Mouse (Mus musculus): ENCODE results near the gene Ccp110.
A peak's percentile ranks its signal among the peaks of the same experiment; 100 is the strongest.

Ccp110 gene

DNA sequence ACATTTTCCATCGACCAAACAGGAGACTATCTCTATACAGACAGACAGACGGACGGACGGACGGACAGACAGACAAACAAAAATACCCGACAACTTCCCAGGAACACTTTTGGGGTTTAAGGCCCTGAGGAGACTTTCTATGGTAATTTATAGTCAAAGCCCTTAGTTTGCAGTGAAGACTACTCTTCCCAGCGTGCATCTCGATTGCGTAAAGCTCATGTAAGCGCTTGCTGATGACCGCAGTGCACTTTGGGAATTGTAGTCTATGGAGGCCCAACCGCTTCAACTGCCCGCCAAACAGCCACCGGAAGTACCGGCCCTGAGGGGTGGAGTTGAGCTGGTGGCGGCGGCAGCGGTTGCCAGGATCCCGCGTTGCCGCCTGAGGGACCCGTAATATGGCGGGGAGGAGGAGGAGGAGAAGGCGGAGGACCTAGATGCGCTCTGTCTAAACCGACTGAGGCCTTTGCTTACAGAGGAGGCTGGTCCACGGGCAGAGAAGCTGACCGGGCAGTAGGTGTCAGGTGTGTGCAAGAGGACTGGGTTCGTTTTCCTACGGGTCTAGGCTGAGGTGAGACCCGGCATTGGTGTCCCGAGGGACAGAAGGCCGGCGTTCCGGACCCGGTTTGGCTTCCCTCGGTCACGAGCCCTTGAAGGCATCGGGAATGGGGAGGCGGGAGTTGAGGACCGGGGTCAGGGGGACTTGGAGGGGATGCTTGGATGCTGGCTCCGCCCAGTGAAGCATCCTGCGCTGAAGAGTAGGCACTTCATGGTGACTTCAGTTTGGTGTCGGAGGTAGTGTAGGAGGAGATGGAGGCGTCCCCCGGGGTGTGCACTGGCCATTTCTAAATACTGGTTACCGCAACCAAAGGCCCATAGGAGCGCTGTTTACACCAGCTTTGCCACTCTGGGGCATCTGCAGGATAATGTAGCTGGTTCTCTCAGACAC is at the start of gene Ccp110:
Gene Ccp110 (plus strand): TSS at position 325 of the 946 bp plus-strand sequence.
- DNase-seq, result peak; percentile 90

DNA sequence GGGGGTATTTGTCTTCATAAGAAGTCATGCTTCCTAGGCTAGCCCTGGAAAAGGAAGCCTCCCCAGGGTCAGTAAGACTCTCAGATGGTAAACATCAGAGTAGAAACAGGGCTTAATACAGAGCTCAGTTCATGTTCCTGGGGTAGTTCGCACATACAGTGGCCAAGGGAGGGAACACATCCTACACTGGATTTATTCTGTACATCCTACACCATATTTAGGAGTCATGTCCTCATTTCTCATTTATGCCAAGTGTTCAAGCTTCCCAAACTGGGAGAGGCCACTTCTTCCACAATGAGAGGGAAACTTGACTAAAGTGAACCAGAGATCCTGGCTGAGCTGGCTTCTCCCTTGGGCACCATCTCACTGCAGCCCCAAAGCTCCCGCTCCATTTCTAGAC is 44.6 kb upstream of the Ccp110 start:
- no peak for DNase-seq

DNA sequence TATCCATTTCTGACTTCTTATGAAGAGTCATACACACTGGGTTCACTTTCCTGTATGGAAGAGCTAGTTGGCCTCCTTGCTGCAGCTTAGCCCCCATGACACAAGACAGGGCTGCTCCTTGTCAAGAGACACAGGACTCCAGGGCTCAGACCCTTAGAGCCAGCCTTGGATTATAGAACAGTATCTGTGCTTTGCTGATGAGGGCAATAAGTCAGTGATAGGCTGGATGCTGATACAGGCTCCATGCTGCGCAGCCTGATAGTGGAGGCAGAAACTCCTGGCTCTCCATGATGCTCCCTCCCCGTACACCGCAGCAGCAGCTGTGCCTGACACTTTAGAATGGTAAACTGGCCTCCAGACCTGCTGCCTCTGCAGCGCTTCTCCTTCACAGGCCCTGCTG is 42.2 kb upstream of the Ccp110 start:
- no peak for DNase-seq

DNA sequence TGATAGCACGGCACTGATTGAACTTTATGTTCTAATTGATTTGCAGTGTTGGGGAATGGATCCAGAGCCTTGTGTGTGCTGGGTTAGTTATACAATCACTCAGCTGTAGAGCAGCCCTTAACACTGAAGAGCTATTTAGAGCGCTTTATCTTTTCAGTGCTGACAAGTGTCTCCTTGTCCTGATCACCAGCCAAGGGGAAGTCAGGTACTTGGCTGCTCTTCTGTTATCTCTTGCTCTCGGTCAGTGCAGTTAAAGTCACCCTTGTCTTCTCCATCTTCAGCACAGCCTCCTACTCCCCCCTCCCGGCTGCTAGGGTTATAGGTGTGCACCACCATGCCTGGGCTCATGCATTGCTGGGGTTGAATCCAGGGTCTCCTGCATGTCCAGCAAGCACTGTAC is 35.5 kb upstream of the Ccp110 start:
- no peak for DNase-seq

DNA sequence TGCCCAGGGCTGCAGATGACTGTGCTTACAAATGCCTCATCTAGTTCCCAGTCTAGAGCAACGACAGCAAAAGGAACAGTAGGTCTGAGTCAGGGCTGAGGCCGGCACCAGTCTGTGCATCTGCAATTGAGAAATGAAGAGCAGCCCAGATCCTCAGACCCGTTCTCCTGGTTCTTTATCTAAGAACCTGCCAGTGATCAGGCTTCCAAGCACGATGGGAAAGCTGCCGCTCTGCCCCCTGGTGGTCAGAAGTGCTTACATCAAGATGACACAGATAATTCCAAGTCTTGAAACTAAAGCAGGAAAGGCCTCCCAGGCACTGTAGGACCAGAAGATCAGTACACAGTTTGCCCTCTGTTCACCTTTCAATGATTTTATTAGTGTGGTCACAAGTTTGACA is 24.2 kb upstream of the Ccp110 start:
- peak; percentile 71 for DNase-seq

DNA sequence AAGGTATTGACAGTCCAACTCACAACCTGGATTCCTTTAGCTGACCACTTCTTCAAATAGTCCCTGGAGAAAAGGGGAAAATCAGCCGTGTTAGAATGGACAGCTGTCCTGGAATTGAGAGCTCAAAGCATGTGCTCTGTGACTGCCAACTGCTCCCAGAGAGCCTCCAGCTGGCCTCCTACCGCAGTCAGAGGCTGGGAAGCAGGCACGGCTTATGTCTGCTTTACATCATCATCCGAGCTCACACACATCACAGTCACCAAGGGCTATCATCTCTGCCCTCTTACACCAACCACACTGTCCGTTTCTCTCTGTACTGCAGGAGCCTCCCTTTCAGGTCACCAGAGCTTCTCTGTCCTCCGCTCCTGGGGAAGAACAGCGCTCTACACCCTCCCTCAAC is 23.3 kb upstream of the Ccp110 start:
- DNase-seq, result no peak

DNA sequence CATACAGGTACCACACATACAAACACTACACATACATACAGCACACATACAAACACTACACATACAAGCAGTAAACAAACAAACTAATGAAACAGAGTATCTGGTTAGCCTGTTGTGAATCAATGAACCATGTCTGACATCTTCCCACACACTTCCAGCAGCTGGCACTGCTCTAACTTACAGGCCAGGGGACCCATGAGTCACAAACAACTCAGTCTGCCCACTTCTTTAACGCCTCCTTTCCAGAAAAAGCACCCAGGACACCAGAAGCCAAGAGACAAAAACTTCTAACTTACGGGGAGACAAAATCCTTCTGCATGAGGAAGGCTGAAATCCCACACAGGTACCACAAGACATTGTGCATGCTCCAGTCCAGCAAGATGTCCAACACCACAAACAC is 21.1 kb upstream of the Ccp110 start:
- DNase-seq, result no peak

DNA sequence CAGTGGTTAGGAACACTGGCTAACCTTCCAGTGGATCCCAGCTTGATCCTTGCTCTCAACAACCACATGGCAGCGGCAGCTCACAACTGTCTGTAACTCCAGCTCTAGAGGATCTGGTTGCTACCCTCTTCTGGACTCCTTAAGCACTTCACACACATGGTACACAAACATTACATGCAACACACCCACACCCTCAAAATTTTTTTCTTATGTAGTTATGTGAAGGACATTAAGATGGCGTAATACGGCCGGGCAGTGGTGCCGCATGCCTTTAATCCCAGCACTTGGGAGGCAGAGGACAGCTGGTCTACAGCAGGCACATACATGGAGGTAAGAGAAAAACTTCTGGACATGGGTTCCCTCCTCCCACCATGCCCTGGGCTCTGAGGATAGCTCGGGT is 16.2 kb upstream of the Ccp110 start:
- DNase-seq, result no peak

DNA sequence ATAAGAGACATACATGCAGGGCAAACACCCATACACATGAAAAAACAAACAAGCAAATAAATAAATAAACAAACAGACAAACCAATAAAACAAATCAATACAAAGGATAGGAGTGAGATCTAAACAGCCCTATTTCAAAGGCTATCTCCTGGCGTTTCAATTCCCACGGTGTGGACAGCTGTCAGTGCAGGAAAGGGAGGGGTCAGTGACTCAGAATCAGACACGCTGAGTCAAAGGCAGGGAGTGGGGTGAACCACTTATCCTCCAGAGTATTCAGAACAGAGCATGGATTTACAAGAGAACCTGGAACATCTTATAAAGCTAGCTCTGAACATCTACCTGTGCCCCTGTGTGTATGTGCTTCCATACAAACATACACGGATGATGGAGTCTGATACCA is 15.2 kb upstream of the Ccp110 start:
- no peak for DNase-seq

DNA sequence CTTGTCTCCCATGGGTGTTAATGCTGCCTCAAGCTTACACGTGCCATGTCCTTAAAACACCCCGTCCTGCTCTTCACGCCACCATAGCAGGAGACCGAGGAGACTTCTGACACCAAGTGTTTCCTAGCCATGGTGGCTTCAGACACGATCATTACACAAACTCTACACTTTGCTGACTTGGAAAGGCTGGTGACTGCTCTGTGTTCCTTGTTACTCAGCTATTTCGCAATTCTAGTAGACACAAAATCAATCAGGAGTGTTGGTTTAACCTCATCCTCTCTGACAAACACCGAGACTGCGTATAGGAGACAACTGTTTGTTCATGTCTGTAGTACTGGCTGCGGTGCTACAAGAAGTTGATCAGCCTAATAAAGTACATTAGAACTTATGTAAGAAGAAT is 13.5 kb upstream of the Ccp110 start:
- DNase-seq, result no peak

DNA sequence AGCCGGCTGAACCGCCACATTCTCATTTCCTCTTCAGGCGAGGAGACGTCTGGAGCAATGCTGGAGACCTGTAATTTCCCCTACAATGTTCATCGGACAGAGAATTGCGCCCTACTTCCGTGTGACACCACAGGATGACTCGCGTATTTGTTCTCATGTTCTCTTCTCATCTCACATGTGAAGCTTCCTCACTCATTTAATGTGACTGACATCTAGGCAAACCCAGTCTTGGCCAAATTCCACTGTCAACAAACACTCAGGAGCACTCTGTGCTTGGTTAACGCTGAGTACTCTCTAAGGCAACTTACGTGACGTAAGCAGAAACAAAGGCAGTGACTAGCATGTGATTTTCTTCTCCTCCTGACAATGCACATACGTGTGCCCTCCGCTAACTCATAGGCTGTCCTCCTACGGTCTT is 9.2 kb upstream of the Ccp110 start:
- DNase-seq, result peak; percentile 23

DNA sequence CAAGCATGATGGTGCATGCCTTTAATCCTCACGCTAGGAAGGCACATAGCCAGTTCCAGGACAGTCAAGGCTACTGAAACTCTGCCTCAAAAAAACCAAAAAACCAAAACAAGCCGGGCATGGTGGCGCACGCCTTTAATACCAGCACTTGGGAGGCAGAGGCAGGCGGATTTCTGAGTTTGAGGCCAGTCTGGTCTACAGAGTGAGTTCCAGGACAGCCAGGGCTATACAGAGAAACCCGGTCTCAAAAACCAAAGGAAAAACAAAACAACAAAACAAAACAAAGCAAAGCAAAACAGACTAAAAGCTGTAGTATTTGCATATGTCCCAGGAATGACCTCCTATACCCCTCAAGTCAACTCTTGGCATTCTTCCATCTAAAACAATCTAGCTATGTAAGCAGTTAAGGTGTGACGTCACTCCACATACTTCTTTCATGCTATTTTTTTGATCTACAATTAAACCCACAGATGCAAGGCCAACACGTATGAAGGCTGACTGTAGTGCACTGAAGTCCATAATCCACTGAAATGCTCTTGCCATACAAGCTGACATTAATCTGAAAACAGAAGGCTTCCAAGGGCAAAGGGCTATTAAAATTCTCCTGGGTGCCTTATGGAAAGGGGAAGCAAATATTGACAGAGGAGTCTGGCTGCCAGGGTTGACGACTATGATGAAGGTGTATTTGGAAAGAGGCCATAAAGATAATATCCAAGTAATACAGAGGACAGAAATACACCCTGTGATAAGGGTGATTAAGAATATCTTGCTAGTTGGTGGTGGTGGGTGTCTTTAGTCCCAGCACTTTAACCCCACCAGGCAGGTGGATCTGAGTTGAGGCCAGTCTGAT is 8.1 kb upstream of the Ccp110 start:
- no peak for DNase-seq

DNA sequence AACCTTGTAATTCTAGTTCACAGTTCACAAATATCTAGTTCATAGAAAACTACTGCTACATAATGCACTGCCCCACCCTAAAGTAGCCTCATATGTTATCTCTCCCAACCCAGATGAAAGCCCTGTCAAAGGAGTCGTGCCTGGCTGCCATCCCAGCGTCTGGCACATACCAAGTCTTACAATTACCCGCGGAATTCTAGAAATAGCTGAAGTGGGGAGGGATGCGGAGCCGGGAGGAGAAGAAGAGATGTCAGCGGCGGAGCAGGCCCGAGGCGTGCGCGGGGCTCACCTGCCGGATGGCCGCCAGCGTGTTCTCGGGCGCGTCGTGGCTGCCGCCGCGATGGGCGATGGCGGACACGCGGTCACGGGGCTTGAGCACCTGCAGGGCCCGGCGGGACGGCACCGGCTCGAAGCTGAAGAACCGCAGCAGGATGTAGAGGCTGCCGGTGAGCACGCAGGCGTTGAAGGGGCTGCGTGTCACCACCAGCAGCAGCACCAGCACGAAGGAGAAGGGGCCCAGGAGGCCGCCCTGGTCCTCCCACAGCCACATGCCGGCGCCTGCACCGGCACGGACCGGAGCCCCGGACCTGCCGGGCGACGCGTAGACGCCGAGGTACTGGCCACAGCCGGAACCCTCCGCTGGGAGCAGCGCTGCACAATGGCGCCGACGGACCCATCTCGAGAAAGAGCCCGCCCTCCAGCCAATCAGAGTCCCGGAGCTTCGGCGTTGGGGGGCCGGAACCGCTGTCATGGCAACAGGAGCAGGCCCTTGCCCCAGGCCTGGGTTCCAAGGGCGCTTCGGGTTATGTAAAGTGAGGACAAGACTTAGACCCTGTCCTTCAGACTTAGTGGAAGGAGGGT is 7.0 kb upstream of the Ccp110 start, which contains the start of gene Gde1:
Gene Gde1 (minus strand): TSS at position 678 of the 861 bp plus-strand sequence.
- DNase-seq, result peak; percentile 95

DNA sequence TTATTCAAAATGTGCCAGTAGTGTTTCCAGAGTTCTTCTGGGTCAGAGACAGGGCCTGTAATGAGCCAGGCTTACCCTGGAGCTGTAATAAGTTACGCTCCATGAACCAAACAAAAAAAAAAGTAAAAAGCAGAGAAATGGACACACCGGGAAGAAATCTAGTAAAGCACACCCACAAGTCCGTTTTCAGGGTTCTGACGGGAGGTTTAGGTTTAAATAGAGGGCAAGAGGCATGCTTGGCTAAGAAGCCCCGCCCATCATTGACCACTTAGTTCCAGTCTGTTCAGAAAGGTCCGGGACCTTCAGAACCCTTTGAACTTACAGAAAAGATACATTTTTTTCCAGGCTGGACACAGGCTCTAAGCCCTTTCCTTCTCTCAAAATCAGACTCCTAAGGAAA is 6.3 kb upstream of the Ccp110 start:
- DNase-seq, result no peak

DNA sequence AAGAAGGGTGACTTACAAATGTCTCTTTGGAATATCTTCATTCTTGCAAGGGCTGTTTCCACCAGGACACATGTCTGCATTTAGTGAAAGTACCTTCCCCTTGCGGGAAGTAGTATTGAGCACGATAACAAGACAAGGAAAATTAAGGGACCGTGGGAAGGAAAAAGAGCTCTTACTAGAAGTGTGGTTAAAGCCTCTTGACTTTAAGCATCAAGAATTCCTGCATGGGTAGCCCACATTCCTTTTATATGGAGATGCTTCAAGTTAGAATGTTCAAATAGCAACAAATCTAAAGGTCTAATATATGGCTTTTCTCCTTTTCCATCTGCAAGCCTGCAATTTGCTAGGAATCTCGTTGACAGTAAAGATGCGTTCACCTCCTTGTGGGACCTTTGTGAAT is 5.9 kb upstream of the Ccp110 start:
- no peak for DNase-seq

DNA sequence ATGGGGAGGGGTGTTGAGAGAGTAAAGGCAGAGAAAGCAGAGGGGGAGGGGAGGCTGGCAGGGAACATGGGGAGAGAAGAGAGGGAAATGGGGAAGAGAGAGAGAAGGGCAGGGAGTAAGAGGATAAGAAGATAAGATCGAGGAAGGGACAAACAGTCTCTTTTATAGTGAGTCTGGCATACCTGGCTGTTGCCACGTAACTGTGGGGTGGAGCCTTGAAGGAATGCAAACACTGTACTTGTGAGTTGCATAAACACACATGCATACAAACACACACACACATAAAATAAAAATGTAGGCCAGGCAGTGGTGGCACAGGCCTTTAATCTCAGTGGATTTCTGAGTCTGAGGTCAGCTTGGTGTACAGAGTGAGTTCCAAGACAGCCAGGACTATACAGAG is 5.1 kb upstream of the Ccp110 start:
- DNase-seq, result no peak

DNA sequence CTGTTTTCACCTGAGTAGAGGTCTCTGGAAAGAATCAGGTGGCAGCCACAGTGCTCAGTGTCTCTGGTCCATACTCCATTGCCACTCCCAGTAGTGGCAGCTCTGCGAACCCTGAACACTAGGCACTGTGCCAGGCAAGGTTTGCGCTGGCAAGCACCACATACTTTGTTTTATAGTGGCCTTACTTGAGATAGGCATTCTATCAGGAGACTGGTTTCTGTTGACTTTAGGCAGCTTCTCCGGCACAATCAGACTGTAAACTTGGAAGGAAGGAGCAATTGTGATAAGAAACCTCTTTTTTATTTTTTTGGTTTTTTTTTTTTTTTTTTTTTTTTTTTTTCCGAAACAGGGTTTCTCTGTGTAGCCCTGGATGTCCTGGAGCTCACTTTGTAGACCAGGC is 4.3 kb upstream of the Ccp110 start:
- peak; percentile 63 for DNase-seq

DNA sequence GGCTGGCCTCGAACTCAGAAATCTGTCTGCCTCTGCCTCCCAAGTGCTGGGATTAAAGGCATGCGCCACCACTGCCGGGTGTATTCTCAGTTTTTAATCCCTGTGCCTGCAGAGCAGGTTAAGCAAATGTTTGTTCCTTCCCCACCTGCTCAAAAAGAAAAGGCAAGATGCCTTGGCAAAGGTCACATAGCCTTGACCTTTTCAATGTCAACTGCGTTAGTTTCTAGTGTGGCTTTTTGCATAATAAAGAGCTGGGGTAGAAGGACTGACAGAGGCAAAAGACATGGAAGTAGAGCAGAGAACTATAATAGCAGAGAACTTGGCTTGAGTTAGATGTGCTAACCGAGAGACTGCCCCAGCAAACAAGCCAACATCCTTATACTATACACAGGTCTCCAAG is 1.6 kb upstream of the Ccp110 start:
- DNase-seq, result no peak

DNA sequence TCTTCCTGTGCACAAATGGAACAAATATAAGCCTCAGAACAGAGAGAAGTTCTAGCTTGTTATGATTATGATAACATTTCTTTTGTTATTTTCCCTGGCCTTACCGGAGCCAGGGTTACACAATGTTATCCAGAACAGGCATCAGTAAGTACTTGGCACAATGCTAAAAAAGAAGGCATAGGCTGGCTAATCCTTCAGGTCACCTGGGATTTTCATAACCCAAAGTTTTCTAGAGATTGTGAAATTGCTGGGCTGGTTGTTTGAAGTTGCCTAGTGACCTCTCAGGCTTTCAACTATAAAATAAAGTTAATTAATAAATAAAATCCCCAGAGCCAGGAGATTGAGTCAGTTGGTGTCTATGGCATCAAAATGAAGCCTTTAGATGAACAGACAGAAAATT is 2.5 kb downstream of the Ccp110 start:
- no peak for DNase-seq

DNA sequence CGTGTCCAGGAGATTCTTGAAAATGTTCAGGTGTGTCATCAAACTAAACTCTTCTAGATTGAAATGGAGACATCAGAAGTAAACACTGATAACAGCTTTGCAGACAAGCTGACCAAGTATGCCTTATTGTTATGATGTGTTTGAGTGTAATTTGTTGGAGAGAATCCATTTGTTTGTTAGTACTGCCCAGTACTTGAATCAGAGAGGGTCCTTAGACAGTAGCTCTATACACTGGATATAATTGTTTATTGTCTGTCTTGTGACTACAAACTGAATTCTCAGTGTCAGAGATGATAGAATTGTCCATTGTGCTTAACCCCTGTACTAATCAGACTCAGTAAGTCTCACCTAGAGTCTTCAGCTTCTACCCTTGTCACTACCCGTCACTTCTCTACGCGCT is 5.7 kb downstream of the Ccp110 start:
- no peak for DNase-seq

DNA sequence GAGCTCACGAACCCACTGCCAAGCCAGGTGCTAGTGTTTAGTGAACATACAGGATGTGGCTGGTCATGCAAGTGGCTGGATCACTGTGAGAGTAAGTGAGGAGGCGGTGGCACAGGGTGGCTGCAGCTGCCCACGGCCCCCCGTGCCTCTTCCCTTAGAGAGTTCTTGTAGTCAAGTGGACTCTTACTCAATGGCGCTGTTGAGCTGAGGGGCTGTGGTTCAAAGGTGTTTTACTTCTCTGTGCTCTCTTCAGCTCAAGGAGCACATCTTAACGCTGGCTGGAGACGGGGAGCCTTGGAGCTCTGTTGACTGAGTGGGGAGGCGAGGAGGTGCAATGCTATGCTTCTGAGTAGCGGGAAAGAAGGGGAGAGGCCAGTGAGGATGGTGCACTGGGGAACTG is 11.6 kb downstream of the Ccp110 start:
- DNase-seq, result no peak

DNA sequence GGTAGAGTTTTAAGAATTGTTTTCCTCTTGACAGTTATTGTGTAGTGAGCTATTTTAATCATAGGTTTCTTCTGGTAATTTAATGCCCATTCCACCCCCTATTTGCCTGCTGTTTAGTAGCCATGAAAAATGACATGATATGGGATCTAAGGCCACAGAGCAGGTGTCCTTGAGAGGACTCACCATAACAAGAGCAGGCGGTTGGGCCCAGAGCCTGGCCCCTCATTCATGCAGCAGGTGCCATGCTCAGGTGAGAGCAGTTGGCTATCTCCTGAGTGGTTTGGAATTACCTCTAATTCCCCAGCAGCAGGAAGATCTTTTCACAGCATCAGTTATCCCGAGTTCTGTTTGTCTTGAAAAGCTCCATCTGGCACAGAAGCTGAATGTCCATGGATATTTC is 13.1 kb downstream of the Ccp110 start:
- no peak for DNase-seq
